Mouse (Mus musculus) ZHBTc4 (cell line): Measurements from ENCODE around the gene Gm14137.

Source experiments
- DNase-seq: peaks from one replicate; pipeline ENCODE4 v3.0.0-alpha.2; 2011; ENCODE audit warnings: low read depth, low spot score

The Gm14137 gene

DNA sequence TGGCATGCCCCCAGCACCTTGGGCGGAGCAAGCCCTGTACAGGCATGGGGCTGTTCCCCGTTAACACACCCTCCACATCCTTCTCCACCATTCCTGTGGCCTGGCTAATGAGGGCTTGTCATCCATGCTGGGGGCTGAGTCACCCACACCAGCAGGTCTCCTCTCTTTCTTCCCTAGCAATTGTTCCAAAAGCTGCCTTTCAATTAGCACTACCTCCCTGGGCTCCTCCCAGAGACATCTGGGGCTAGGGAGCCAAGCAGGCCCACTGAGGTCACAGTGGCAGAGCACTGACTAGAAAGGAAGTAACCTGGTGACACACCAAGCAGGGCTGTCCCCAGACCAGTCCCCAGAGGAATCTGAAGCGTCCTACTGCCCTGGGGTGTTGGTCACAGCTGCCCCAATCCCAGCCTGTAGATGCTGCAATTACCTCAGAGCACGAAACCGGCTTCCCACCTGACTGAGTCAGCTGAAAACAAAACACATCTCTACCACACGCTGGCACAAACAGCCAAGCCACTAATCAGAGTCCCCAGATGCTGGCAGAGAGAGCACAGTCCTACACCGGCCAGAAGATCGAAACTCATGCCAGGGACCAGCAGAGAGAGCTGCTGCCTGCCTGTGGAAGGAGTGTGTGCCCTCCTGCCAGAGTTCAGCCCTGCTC, at the start of gene Gm14137:
Gene Gm14137 (plus strand): TSS at position 519 of the 661 bp plus-strand sequence.
- no peak for DNase-seq

- DNase-seq = no peak
These were observed 37.9 kb upstream of the Gm14137 start for GRCm38 (mm10) chr2:119136346-119136898.

DNA sequence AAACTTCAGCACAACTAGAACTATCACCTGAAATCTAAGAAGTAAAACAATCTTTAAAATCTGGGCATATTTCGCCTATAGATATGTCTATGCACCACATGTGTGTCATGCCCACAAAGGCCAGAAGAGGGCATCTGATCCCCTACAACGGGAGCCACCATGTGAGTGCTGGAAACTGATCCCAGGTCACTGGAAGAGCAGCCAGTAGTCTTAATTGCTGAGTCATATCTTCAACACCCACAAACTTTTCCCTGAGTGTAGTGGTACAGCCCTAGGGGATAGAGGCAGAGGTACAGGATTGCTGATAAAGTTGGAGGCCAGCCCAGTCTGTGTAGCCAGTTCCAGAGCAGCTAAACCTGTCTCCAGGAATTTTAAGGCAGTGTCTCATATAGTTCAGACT, 29.1 kb upstream of the Gm14137 start:
- DNase-seq = peak; percentile 81

- no peak for DNase-seq
These were observed 27.9 kb upstream of the Gm14137 start for GRCm38 (mm10) chr2:119146435-119146834.

GRCm38 (mm10) chr2:119147160-119147678, 27.1 kb upstream of the Gm14137 start:
- no peak for DNase-seq

DNA sequence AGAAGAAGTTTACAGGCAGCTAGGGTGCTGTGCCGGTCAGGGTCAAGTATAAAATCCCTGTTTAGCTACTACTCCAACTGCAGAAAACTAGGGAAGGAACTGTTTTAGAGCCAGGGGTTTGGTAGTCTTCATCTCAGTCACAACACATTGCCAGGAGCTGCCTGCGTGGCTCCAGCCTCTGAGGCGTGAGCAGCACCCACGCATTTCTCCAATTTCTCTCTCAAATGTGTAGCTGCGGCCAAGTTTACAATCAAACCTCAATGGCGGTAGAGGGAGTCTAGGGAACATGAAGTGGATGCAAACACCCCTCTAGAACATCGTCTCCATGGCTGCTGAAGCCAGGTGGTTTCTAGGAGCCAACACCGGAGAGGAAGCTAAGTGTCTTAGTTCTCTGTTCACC, 26.5 kb upstream of the Gm14137 start:
- DNase-seq = no peak

- DNase-seq = no peak
These were observed 22.1 kb upstream of the Gm14137 start for GRCm38 (mm10) chr2:119152255-119152654.

DNA sequence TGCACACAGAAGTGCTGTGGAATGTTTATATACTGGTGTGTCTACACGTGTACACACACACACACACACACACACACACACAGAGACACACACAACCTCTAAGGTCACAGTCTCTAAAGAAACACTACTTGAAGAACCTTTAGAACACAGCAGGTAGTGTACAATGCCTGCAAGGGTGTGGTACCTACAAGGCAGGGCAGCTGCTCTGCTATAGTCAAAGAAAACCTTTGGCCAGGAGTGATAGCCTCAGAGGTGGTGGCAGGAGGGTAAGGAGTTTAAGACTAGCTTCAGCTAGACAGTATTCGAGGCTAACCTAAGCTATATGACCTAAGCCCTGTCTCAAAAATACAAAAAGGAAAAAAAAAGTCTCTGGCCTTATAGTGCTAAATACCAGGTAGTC, 19.6 kb upstream of the Gm14137 start:
- DNase-seq = no peak

DNA sequence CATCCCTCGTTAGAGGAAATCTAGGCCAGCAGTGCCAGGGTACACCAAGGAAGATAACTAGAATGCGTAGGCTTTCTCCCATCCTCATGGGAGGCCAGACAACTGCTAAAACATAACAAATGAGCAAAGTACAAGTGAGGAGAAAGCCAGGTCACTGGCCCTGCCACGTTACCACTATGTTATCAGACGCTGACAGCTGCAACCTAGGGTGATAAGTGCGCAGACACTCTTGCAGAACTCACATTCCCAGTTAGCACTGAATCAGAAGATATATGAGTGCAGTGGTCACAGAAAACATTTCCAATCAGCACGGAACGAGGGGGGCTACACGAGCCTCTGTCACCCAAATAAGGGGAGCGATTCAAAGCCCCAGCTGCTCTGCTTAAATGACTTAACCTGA, 18.9 kb upstream of the Gm14137 start:
- DNase-seq = no peak

DNA sequence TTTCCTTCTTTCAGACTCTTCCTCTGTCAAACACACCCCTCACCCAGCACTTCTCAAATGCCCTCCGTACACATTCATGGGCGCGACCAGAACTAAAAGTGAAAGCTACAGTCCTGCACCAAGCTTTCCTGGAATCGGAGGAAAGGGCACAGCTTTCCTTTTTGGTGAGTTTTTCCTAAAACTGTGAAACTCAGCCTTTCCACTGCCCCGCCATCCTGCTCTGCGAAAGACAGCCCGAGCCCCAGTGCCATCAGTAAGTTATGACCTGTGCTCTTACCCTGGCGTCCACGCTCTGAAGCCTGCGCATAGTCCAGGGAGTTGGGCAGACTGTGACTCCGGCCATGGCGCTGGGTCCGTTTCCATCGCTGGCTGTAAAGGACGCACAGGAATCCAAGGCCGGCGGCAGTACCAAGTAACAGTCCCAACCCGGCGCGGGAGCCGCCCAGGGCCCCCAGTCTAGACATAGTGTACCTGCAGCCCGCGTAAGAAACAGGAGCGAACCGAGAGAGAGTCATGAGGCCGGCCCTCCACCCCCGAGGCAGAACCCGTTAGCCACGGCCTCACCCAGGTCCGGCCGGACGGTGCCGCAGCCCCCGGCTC, 18.1 kb upstream of the Gm14137 start:
- no peak for DNase-seq

GRCm38 (mm10) chr2:119156681-119157572, 17.4 kb upstream of the Gm14137 start, which contains the start of gene Rmdn3:
Rmdn3 (minus strand) TSS chr2:119157034.
- DNase-seq = peak; percentile 97

DNA sequence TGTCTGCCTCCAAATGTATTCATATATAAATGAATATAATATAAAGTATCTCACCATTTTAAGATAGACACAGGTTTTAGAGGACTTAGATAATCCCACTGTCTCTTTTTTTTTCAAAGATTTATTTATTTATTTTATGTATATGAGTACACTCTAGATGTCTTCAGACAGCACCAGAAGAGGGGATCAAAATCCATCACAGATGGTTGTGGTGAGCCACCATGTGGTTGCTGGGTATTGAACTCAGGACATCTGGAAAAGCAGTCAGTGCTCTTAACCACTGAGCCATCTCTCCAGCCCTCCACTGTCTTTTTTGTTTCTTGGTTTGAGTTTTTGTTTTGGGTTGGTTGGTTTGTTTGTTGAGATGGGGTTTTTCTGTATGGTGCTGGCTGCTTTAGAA, 16.5 kb upstream of the Gm14137 start:
- DNase-seq = no peak

DNA sequence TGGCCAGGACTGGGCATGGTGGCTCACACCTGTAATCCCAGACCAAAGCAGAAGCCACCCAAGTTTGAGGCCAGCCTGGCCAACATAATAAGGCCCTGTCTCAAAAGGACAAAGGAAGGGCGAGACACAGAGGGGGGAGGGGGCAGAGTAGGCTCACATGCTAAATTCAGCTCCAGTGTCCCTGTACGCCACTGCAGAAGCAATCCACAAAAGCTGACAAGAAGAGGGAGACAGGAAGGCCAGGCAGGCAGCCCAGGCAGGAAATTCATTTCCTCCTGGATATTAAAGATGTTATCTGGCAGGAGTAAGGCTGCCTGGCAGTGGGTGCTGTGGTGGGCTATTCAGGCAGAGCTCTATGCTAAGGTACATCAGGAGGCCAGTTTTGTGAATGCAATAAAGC, 13.1 kb upstream of the Gm14137 start:
- DNase-seq = no peak

DNA sequence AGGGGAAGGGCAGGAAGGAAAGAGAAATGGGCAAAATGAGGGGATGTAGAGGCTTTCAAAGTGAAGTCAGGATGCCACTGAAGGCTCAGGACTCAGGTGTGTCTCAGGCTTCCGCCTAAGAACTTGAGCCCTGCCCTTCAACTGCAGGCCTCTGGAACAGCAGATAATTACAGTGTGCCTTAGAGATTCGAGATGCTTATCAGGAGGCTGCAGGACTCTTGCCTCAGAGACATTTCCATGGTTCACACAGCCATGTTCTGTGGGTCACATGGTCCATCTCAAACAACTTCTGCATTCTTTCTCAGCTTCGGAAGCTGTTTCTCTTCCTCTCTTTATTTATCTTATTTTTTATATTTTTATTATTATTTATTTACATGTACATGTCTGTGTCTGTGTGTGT, 11.2 kb upstream of the Gm14137 start:
- no peak for DNase-seq

DNA sequence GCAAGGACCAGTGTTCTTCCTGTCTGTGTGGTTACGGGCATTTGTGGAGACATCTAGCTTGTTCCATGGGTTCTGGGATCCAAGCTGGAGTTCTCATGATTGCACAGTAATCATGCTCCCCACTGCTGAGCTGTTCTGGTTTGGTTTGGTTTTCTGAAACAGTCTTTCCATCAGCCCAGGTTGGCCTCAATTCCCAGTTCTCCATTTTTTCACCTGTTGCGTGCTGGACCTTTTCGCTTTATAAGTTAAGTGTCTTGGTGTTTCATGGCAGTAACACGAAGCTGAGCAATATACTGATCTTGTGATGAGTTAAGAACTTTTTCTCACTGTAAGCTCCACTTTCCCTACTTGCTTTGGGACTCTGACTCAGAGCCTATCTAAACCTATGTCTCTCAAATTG, 10.3 kb upstream of the Gm14137 start:
- DNase-seq = no peak

GRCm38 (mm10) chr2:119165401-119165800, 8.9 kb upstream of the Gm14137 start:
- DNase-seq = peak; percentile 60

DNA sequence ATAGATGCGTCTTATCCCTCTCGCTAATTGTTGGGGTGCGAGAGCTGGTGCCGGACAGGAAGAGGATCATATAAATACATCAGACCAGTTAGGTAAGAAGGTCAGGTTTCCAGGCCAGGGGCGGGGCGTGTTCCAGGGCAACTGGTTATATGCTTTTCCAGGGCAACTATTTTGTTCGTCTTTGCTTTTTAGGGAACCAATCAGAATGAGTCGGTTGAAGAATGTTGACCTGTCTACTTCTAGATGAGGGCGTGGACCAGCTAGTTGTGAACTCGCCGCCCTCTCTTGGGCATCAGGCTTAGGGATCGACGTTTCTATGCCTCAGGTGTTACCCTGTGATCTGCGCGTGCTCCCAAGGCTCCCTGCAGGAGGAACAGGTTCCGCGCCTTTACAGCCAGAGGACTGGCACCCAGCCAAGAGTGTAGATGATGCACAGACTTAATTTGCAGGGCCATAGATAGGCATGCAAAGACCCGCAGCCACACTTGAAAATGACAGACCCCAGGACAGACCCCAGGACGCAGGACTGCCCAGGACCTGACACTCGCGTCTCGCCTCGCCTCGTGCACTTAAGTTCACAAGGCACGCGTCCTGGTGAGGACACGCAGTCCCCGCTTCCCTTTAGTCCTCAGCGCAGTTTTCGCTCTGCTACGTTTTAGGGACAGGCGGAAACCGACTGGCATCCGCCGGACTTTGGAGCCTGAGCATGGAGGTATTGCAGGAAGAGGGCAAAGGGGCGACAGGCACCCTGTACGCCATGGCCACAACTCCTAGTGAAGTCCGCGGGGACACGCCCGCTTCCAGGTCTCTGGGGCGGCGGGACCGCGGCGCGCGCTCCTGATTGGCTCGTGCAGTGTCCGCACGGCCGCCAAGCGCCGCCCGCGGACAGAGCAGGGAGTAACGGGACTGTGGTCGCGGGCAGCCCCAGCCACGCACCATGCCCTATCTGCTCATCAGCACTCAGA, 7.1 kb upstream of the Gm14137 start, which contains the start of gene Gchfr:
Gene Gchfr (plus strand): TSS at position 873 of the 965 bp plus-strand sequence.
- peak; percentile 64 for DNase-seq

GRCm38 (mm10) chr2:119167866-119168256, 6.4 kb upstream of the Gm14137 start:
- peak; percentile 46 for DNase-seq

GRCm38 (mm10) chr2:119170282-119170681, 4.0 kb upstream of the Gm14137 start:
- DNase-seq = no peak

DNA sequence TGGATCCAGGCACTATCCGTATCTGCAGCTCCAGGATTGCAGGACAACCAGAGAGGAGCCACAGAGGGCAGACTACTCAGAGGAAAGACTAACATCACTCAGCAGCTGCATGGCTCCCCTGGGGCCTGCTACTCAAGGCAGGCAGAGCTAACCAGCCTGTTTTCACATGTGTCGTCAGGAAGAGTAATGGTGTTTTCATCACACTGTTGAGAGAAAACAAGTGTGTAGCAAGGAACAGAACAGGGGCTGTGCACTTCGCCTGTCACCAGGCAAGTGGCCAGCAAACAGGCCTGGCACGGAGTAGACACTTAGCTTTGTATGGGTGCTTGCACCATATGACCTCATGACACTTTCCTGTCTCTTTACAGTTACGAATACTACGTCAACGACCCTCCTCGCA, 2.7 kb upstream of the Gm14137 start:
- DNase-seq = no peak

DNA sequence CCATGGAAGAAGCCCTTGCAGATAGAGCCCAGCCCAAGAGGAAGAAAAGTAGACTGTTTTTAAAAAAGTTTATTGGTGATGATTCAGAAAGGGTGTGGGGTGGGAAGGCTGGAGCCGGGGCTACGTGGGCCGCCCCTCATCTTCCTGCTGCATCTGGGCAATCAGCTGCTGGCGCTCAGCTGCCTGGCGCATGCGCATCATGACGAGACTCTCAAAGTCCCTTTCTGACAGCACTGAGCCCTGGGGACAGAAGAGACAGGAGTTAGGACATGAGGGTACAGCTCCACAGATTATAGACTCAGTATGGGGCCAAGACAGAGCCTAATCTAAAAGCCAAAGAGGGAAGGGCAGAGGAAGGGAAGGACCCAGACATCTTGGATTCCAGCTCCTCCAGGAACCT, 1.9 kb upstream of the Gm14137 start:
- no peak for DNase-seq
